Mouse (Mus musculus) olfactory bulb, adult 2 months (tissue): ENCODE results near the gene Gabrb1. TPM values are rescaled to one million over a fixed set of nuclear protein-coding genes. Genes with fewer than 3 reads are reported as not detected.

ENCODE experiments used
- H3K27ac ChIP-seq: fragments of 200-500 bp; 2 replicates; pipeline ENCODE4 v1.5.1; 2012; ENCODE audit warnings: low read depth, low read length; ENCODE audit not compliant: insufficient read depth
- H3K4me1 ChIP-seq: fragments of 200-500 bp; 2 replicates; pipeline ENCODE4 v1.6.1; 2012; ENCODE audit warnings: low read length; ENCODE audit not compliant: control insufficient read depth, insufficient read depth
- H3K4me3 ChIP-seq: fragments of 200-500 bp; 2 replicates; pipeline ENCODE4 v1.5.1; 2012; ENCODE audit warnings: mild to moderate bottlenecking, low read depth, low read length, moderate library complexity; ENCODE audit not compliant: insufficient read depth
- CTCF ChIP-seq: fragments of 200-500 bp; IDR thresholded peaks from 2 replicates; pipeline ENCODE4 v1.5.1; 2012; ENCODE audit warnings: low read depth, mild to moderate bottlenecking, low read length, moderate library complexity; ENCODE audit not compliant: insufficient read depth
- POLR2A ChIP-seq: fragments of 200-500 bp; IDR thresholded peaks from 2 replicates; pipeline ENCODE4 v1.6.1; 2012; ENCODE audit warnings: mild to moderate bottlenecking, low read depth, low read length, moderate library complexity; ENCODE audit not compliant: insufficient read depth
- WGBS: fragments of 180-500 bp; shearing (Covaris S2); methylation state at CpG from one replicate; pipeline ENCODE4 v1.1.7; 2018; 5-methylcytosine and 5-hydroxymethylcytosine counted together
- polyA plus RNA-seq: library from polyadenylated mRNA; stranded (reverse); fragments of >200 nt; gene quantifications from 2 replicates; pipeline ENCODE4 v1.2.4, GENCODE M21; 2012; ENCODE audit warnings: low replicate concordance; ENCODE audit not compliant: missing spikeins, insufficient read depth, insufficient read length

The Gabrb1 gene
- polyA plus RNA-seq, 1 experiment: 22.0 TPM

DNA sequence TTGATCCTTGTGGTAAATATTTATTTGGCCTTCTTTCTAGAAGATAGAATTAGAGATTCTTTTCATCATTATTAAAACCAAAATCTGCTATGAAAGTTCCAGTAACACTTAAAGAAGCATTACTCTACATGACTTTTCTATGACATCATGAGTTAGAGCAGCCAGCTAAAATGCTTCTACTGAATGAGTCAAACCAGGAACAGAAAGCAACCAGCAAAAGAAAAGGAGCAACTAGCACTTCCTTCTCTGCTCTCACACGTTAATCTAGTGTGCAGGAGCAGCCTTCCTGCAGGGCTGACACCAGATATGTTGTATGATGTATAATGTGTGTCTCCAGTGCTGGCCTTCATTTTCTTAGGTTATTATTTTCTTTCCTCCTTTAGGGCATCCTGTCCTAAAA lies 164.9 kb downstream of the Gabrb1 start:
- Histone ChIP-seq H3K4me1 (no peaks in the 10 kb centered on the region), H3K4me3 (no peak overlapping the region), H3K27ac (no peak overlapping the region)
- 38% methylated on average over 1 of the region's 1 CpGs for WGBS
- TF ChIP-seq POLR2A: no peak
- no peak for TF ChIP-seq CTCF

DNA sequence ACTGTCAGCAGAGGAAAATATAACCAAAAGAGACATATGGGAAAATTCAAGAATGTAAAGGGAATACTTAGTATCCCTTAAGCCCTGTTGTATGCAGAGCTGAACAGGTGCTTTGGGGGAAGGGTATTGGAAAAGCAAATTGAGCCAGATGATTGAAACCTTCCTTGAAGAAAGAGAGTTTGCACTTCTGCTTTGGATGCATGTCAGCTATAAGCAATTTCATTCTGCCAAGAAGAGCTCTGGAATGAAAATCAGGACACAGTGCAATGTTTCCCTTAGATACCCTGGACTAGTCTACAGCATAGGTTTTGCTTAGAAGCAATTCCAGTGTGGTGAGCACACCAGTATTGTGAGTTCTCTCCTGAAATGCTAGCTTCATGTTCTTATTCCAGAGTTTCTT lies 170.4 kb downstream of the Gabrb1 start:
- TF ChIP-seq CTCF (no peak), POLR2A (no peak)
- Histone ChIP-seq H3K27ac (no peak overlapping the region; the same call in 1 of the 2 replicates), H3K4me3 (no peak overlapping the region), H3K4me1 (no peaks in the 10 kb centered on the region)

DNA sequence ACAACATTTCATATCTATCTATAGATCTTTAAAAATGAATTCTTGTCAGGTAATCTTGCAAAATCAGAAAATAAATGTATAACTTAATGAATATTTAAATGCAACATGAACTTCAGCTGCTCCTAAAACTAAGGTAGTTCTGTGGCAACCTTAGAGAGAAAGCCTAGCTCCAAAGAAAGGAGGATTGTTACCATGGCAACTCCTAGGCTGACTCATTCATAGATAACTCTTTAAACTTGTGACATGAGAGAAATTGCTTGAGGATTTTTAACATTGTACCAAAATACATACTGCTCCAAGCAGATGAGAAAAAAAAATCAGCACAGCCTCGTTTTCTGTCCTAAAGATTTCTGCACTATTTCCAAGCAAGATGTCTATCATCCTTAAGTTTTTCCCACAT lies 171.1 kb downstream of the Gabrb1 start:
- 12% methylated on average over 1 of the region's 1 CpGs for WGBS
- Histone ChIP-seq H3K4me3 (no peak overlapping the region), H3K27ac (no peak overlapping the region), H3K4me1 (no peaks in the 10 kb centered on the region)
- TF ChIP-seq POLR2A: no peak
- TF ChIP-seq CTCF: no peak

DNA sequence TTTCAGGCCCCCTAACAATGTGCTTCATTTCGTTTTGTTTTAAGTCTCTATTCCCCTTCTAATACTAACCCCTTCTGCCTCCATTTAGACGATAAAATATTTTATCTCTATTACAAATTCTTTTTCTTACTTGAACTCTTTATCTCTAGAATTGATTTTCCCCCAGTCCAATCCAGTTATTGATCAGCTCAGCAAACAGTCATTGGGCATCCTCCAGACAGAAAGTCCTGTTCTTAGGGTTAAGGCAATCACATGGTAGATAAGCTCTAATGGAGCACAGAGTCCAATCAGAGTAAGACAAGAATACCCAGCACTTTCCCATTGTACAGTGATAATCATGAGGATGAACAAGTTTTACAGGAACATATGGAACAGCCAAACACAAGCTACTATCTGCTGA lies 172.4 kb downstream of the Gabrb1 start:
- no peak overlapping the region for H3K27ac ChIP-seq
- no peak overlapping the region for H3K4me3 ChIP-seq
- WGBS: 93% methylated on average over 2 of the region's 2 CpGs
- no peaks in the 10 kb centered on the region for H3K4me1 ChIP-seq
- TF ChIP-seq POLR2A (no peak), CTCF (no peak)

DNA sequence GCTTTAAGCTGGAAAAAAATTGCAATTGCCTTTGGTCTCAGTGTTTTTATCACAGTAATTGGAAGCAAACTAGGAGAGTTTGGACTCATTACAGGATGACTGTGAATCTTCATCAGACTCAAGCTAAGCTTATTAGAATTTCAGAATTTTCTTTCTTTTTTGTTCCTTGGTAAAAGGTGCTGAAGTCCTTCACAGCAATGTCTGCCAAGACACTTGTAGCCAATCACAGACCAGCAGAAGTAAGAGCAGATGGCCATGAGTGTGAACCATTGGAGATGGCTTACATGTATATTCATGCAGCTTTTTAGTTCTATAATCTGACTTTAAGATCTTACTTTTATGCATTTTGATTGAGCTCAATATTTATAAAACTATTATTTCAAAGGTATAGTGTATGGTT lies 184.3 kb downstream of the Gabrb1 start:
- TF ChIP-seq CTCF (no peak), POLR2A (no peak)
- Histone ChIP-seq H3K27ac (no peak overlapping the region), H3K4me1 (no peaks in the 10 kb centered on the region), H3K4me3 (no peak overlapping the region)

DNA sequence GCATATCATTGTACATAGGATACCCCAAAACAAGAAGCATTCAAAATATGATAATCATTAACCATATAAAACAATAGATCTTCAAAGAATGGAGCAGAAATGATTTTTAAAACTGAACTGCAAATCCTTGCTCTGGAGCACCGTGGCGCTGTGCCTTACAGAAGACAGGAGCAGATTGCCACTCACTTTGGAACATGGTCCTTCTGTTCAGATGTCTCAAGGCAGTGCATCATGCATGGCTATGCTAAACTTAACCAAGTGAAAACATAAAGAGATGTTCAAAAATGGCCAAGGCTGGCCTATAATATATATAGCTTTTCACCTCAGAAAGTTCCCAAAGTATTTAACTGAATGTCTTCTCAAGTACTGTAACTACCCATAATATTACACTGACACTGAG lies 240.3 kb downstream of the Gabrb1 start:
- H3K4me3 ChIP-seq: no peak overlapping the region
- no peak overlapping the region for H3K27ac ChIP-seq
- WGBS: 94% methylated on average over 2 of the region's 2 CpGs
- TF ChIP-seq POLR2A: no peak
- TF ChIP-seq CTCF: no peak
- H3K4me1 ChIP-seq: no peaks in the 10 kb centered on the region

DNA sequence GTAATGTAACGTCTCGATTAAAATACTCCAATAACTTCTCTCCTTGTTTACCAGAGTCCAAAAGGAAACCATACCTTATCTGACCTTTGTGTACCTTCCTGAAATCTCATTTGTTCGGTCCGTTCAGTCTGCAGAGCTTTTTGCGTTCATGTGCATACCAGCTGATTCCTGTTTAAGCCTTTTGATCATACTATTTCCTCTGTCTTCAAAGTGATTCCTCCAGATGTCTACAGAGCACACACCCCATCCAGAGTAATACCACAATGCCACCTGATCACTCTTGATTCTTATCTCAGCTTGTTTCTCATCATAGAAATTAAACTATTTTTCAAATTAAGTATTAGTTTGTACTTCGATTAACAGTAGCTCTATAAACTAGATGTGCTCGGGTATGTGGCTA lies 245.5 kb downstream of the Gabrb1 start:
- 92% methylated on average over 7 of the region's 7 CpGs for WGBS
- Histone ChIP-seq H3K4me3 (no peak overlapping the region), H3K4me1 (no peaks in the 10 kb centered on the region), H3K27ac (no peak overlapping the region)
- no peak for TF ChIP-seq POLR2A
- TF ChIP-seq CTCF: no peak

DNA sequence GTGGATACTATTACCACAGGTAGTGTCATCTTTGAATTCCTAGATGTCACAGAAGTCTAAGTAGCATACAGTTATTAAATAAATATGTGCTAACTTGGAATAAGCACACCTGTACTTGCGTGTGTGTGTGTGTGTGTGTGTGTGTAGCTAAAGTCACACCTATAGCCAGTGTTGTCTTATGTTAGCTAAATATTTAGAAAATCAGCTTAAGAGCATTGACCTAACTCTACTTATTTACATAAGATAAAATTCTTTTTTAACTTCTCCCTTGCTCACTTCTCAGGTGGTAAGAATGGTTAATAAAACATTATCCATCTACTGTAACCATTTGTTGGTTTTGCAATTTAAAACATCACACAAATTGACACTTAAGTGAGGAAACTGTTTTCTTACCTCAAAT lies 256.1 kb downstream of the Gabrb1 start:
- no peak overlapping the region for H3K27ac ChIP-seq
- WGBS: 86% methylated on average over 1 of the region's 1 CpGs
- H3K4me1 ChIP-seq: no peaks in the 10 kb centered on the region
- no peak overlapping the region for H3K4me3 ChIP-seq
- TF ChIP-seq CTCF (no peak), POLR2A (no peak)

DNA sequence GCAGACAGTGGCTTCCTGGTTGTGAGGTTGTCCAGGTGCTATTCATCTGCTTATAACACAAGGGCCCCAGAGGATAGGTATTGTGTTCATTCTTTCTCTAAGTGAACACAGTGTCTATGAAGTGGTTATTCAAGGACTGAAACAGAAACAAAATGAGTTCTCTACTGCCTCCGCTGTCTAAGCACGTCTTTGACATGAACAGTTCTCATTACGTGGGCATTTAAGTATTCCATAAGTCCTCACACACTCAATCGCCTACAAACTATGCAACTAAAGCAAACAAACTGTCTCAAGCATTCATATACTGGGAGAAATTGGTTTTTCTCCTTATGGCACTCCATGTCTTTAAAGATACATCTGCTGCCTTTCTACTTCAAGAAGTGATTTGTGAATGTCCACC lies 257.8 kb downstream of the Gabrb1 start:
- Histone ChIP-seq H3K4me1 (no peaks in the 10 kb centered on the region), H3K4me3 (no peak overlapping the region), H3K27ac (no peak overlapping the region)
- WGBS: 78% methylated on average over 4 of the region's 4 CpGs
- TF ChIP-seq CTCF: no peak
- TF ChIP-seq POLR2A: no peak

DNA sequence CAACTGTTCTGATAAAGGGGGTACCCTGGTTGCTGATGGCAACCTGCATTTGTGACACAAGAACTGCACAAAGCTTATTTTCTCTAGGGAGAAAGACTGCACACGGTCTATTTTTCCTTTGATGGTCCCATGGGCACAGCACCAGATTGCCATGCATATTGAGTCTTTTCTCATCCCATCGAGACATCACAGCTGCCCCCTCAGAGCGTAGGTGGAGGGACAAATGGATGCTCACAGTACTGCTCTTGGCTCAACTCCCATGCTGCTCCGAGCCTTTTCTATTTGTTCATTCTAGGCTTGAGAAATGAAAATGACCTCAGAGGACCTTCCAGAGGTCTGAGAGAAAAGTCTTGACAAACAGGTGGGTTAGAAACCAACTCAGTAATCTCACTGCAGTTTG lies 259.3 kb downstream of the Gabrb1 start:
- whole genome bisulfite sequencing: 42% methylated on average over 4 of the region's 4 CpGs
- TF ChIP-seq CTCF (no peak), POLR2A (no peak)
- Histone ChIP-seq H3K4me3 (no peak overlapping the region), H3K27ac (no peak overlapping the region), H3K4me1 (no peaks in the 10 kb centered on the region)

DNA sequence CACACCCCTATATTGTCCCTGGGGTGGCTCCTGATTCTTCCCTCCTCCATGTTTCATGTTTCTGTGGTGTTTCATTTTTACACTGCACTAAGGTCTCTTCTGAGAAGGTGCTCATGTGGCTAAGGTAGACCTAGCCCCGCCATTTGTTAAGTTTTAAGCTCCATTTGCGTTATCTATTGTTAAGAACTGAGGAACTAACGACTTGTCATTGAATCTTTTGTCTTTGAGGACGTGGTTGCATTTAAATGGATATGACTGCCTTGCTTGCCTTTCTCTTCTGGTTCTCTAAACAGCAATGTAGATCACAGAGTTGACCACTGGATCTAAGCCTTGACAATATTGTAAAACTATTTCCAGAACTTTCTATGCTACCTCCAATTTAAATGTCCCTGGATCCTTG lies 265.7 kb downstream of the Gabrb1 start:
- TF ChIP-seq CTCF (no peak), POLR2A (no peak)
- WGBS: 77% methylated on average over 4 of the region's 4 CpGs
- no peak overlapping the region for H3K4me3 ChIP-seq
- no peaks in the 10 kb centered on the region for H3K4me1 ChIP-seq
- H3K27ac ChIP-seq: no peak overlapping the region
